Mouse (Mus musculus): Measurements from ENCODE around the gene Vstm2b. TPM values are rescaled to one million over a fixed set of nuclear protein-coding genes. Genes with fewer than 3 reads are reported as not detected.

The Vstm2b gene
- total RNA-seq (2023), result not detected

DNA sequence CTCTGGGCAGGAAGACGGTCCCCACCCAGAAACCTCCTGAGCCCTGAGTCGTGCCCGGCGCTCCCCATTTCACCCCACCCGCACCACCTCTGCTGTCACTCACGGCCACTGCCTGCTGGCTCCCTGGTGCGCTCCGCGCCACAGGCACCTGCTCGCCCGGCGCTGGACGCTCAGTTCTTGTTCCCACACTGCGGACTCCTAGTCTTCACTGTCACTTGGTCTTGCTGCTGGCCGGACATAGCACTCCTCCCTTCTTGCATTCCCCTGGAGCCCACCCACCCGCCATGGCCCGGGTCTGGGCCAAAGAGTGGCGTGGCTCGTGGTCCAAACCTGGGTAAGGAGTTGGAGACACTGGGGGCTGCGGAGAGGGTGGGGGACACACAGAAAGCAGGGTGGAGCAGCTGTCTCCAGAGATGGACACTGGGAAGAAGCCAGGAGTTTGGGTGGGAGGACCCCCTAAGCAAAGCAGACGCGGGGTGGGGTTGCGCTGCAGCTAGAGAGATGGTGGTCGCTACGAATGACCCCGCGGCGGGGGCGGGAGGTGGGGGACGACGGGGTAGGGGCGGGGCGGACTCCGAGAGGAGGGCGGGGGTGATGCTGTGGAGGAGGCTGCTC lies at the start of gene Vstm2b:
TSS of gene Vstm2b (plus strand) at position 233 of the 615 bp plus-strand sequence.

Other genes starting within 250 kb of the Vstm2b start
- gene 4930433I11Rik, start 89.2 kb downstream of the Vstm2b start, total RNA-seq (2023), result not detected
- gene Gm4884, start 134.4 kb downstream of the Vstm2b start, total RNA-seq (2023), result not detected

Data from CD8-positive naive resting alpha-beta T cell, adult 57 days (primary cell).